Mouse (Mus musculus) hindbrain, embryonic 16.5 days (tissue): ENCODE data around the gene Vmn1r223. TPM values are rescaled to one million over a fixed set of nuclear protein-coding genes. Genes with fewer than 3 reads are reported as not detected.
A peak's percentile ranks its signal among the peaks of the same experiment; 100 is the strongest.

Experiments used
- ATAC-seq: fragments of 200-750 bp; cut with Nextera tagmentation; 2 replicates; pipeline ENCODE4 v1.8.0; 2017; ENCODE audit warnings: moderate TSS enrichment, moderate library complexity
- H3K27ac ChIP-seq: fragments of 300-500 bp; sonication (generic); 2 replicates; pipeline ENCODE4 v1.5.1; 2014; ENCODE audit warnings: low read depth, mild to moderate bottlenecking, control low read depth, low read length, moderate library complexity
- H3K27me3 ChIP-seq: fragments of 300-500 bp; sonication (generic); replicated peaks from 2 replicates; pipeline ENCODE4 v1.6.1; 2014; ENCODE audit warnings: low read length; ENCODE audit not compliant: control insufficient read depth, insufficient read depth
- H3K36me3 ChIP-seq: fragments of 300-500 bp; sonication (generic); 2 replicates; pipeline ENCODE4 v1.6.1; 2014; ENCODE audit warnings: mild to moderate bottlenecking, low read length, moderate library complexity, mixed read lengths; ENCODE audit not compliant: control insufficient read depth, insufficient read depth
- H3K4me1 ChIP-seq: fragments of 300-500 bp; sonication (generic); 2 replicates; pipeline ENCODE4 v1.6.1; 2014; ENCODE audit warnings: low read depth, low read length; ENCODE audit not compliant: control insufficient read depth, insufficient read depth
- H3K4me2 ChIP-seq: fragments of 300-500 bp; sonication (generic); 2 replicates; pipeline ENCODE4 v1.6.1; 2014; ENCODE audit warnings: mild to moderate bottlenecking, low read length, control low read depth, moderate library complexity
- H3K4me3 ChIP-seq: fragments of 300-500 bp; sonication (generic); 2 replicates; pipeline ENCODE4 v1.5.1; 2014; ENCODE audit warnings: mild to moderate bottlenecking, low read length, control low read depth, moderate library complexity
- H3K9ac ChIP-seq: fragments of 300-500 bp; sonication (generic); 2 replicates; pipeline ENCODE4 v1.6.1; 2014; ENCODE audit warnings: low read depth, mild to moderate bottlenecking, control low read depth, low read length, moderate library complexity
- H3K9me3 ChIP-seq: fragments of 300-500 bp; sonication (generic); 2 replicates; pipeline ENCODE4 v1.6.1; 2014; ENCODE audit warnings: mild to moderate bottlenecking, low read length, moderate library complexity; ENCODE audit not compliant: control insufficient read depth
- WGBS: fragments of 180-500 bp; shearing (Covaris S2); extraction: QIAGEN DNeasy Blood & Tissue Kit; methylation state at CpG from one replicate; pipeline ENCODE4 v1.1.7; 2014; 5-methylcytosine and 5-hydroxymethylcytosine counted together
- polyA plus RNA-seq: library from polyadenylated mRNA; unstranded; fragments of >200 nt; fragmentation: Nextera tagmentation; extraction: Ambion mirVana; gene quantifications from 2 replicates; pipeline ENCODE4 v1.2.1, GENCODE M21; 2015

The Vmn1r223 gene
- polyA plus RNA-seq, 1 experiment from 2014 or later: not detected

- H3K9me3 ChIP-seq: no peaks in the 10 kb centered on the region
- H3K27ac ChIP-seq: no peak overlapping the region
- H3K4me3 ChIP-seq: no peak overlapping the region
- no peaks in the 10 kb centered on the region for H3K4me1 ChIP-seq
- H3K4me2 ChIP-seq: no peak overlapping the region
- no peak for ATAC-seq
- H3K9ac ChIP-seq: no peak overlapping the region
- WGBS: 85% methylated on average over 4 of the region's 4 CpGs
- no peaks in the 10 kb centered on the region; the same call in 1 of the 2 replicates for H3K27me3 ChIP-seq
- H3K36me3 ChIP-seq: no peaks in the 10 kb centered on the region
These were observed 32.6 kb downstream of the Vmn1r223 start for GRCm38 (mm10) chr13:23279576-23279975.

GRCm38 (mm10) chr13:23279992-23280391 is 33.1 kb downstream of the Vmn1r223 start:
- 88% methylated on average over 3 of the region's 3 CpGs for WGBS
- no peak for ATAC-seq
- no peak overlapping the region for H3K9ac ChIP-seq

GRCm38 (mm10) chr13:23285191-23285920 is 38.4 kb downstream of the Vmn1r223 start:
- Histone ChIP-seq H3K27ac (no peak overlapping the region), H3K27me3 (peaks cover 18% of the 10 kb centered on the region), H3K4me1 (peaks cover 9% of the 10 kb centered on the region), H3K36me3 (no peaks in the 10 kb centered on the region), H3K9ac (no peak overlapping the region), H3K9me3 (no peaks in the 10 kb centered on the region), H3K4me3 (peak overlapping the region; percentile 48), H3K4me2 (peak overlapping the region; percentile 79)
- peak; percentile 95 for ATAC-seq
- 2% methylated on average over 22 of the region's 22 CpGs for WGBS

More at GRCm38 (mm10) chr13:23279992-23280391, 33.1 kb downstream of the Vmn1r223 start:
- Histone ChIP-seq H3K4me1 (no peaks in the 10 kb centered on the region), H3K9me3 (no peaks in the 10 kb centered on the region), H3K4me2 (no peak overlapping the region), H3K4me3 (no peak overlapping the region), H3K27ac (no peak overlapping the region), H3K27me3 (no peaks in the 10 kb centered on the region; the same call in 1 of the 2 replicates), H3K36me3 (no peaks in the 10 kb centered on the region)

GRCm38 (mm10) chr13:23285921-23286720 is 39.2 kb downstream of the Vmn1r223 start:
- Histone ChIP-seq H3K4me3 (peak overlapping the region; percentile 48), H3K4me2 (peak overlapping the region; percentile 79), H3K9me3 (no peaks in the 10 kb centered on the region), H3K36me3 (no peaks in the 10 kb centered on the region), H3K4me1 (peaks cover 9% of the 10 kb centered on the region), H3K9ac (peak overlapping the region; percentile 35), H3K27me3 (peaks cover 18% of the 10 kb centered on the region), H3K27ac (no peak overlapping the region)
- WGBS: under 1% methylated on average over 35 of the region's 35 CpGs
- ATAC-seq: no peak

- Histone ChIP-seq H3K27me3 (peaks cover 18% of the 10 kb centered on the region), H3K4me3 (peak overlapping the region; percentile 48), H3K27ac (no peak overlapping the region), H3K4me1 (peaks cover 9% of the 10 kb centered on the region), H3K9ac (0 out of 2 replicates have a peak overlapping the region, but pooled peaks have one; percentile 27), H3K36me3 (no peaks in the 10 kb centered on the region), H3K4me2 (peak overlapping the region; percentile 79), H3K9me3 (no peaks in the 10 kb centered on the region)
- ATAC-seq: no peak
- 2% methylated on average over 19 of the region's 19 CpGs for WGBS
These were observed 39.9 kb downstream of the Vmn1r223 start for GRCm38 (mm10) chr13:23286721-23287362.

- Histone ChIP-seq H3K4me3 (no peak overlapping the region; the same call in 1 of the 2 replicates), H3K36me3 (no peaks in the 10 kb centered on the region), H3K4me2 (no peak overlapping the region; the same call in 1 of the 2 replicates), H3K9ac (no peak overlapping the region), H3K4me1 (no peaks in the 10 kb centered on the region), H3K9me3 (no peaks in the 10 kb centered on the region), H3K27ac (no peak overlapping the region), H3K27me3 (peaks cover 9% of the 10 kb centered on the region; the same call in 1 of the 2 replicates)
- 4% methylated on average over 5 of the region's 5 CpGs for WGBS
- ATAC-seq: no peak
These were observed 50.8 kb downstream of the Vmn1r223 start for GRCm38 (mm10) chr13:23297737-23298136.

GRCm38 (mm10) chr13:23298445-23299232 is 51.7 kb downstream of the Vmn1r223 start:
- Histone ChIP-seq H3K4me3 (peak overlapping the region; percentile 45), H3K9ac (no peak overlapping the region; the same call in 1 of the 2 replicates), H3K9me3 (no peaks in the 10 kb centered on the region), H3K36me3 (no peaks in the 10 kb centered on the region), H3K27ac (no peak overlapping the region), H3K4me2 (peak overlapping the region; percentile 78), H3K4me1 (no peaks in the 10 kb centered on the region), H3K27me3 (peaks cover 9% of the 10 kb centered on the region; the same call in 1 of the 2 replicates)
- 3% methylated on average over 21 of the region's 21 CpGs for WGBS
- peak; percentile 91 for ATAC-seq

- peak overlapping the region; percentile 45 for H3K9ac ChIP-seq
- H3K4me1 ChIP-seq: no peaks in the 10 kb centered on the region
- peak; percentile 64 for ATAC-seq
- H3K9me3 ChIP-seq: no peaks in the 10 kb centered on the region
- H3K36me3 ChIP-seq: no peaks in the 10 kb centered on the region
- peaks cover 9% of the 10 kb centered on the region; the same call in 1 of the 2 replicates for H3K27me3 ChIP-seq
- peak overlapping the region; percentile 45 for H3K4me3 ChIP-seq
- peak overlapping the region; percentile 78 for H3K4me2 ChIP-seq
- no peak overlapping the region for H3K27ac ChIP-seq
- WGBS: 1% methylated on average over 22 of the region's 22 CpGs
These were observed 52.5 kb downstream of the Vmn1r223 start for GRCm38 (mm10) chr13:23299276-23299998.
